Mouse (Mus musculus) embryonic facial prominence, embryonic 14.5 days (tissue): ENCODE results near the gene Rasal1. TPM values are rescaled to one million over a fixed set of nuclear protein-coding genes. Genes with fewer than 3 reads are reported as not detected.

Source experiments
- ATAC-seq: fragments of 200-750 bp; cut with Nextera tagmentation; 2 replicates; pipeline ENCODE4 v1.8.0; 2017; ENCODE audit warnings: low read depth, moderate number of reproducible peaks, moderate TSS enrichment
- DNase-seq: peaks from one replicate; pipeline ENCODE4 v3.0.0-alpha.2; 2015; ENCODE audit warnings: low spot score
- H3K27ac ChIP-seq: fragments of 300-500 bp; sonication (generic); replicated peaks from 2 replicates; pipeline ENCODE4 v1.5.1; 2014; ENCODE audit warnings: low read depth, mild to moderate bottlenecking, low read length, moderate library complexity
- H3K27me3 ChIP-seq: fragments of 300-500 bp; sonication (generic); replicated peaks from 2 replicates; pipeline ENCODE4 v1.6.1; 2014; ENCODE audit warnings: low read length; ENCODE audit not compliant: control insufficient read depth, insufficient read depth
- H3K36me3 ChIP-seq: fragments of 300-500 bp; sonication (generic); 2 replicates; pipeline ENCODE4 v1.6.1; 2014; ENCODE audit warnings: low read length, mixed read lengths; ENCODE audit not compliant: control insufficient read depth, insufficient read depth
- H3K4me1 ChIP-seq: fragments of 300-500 bp; sonication (generic); 2 replicates; pipeline ENCODE4 v1.6.1; 2014; ENCODE audit warnings: antibody characterized with exemption, low read length; ENCODE audit not compliant: control insufficient read depth, insufficient read depth
- H3K4me2 ChIP-seq: fragments of 300-500 bp; sonication (generic); 2 replicates; pipeline ENCODE4 v1.6.1; 2014; ENCODE audit warnings: low read depth, mild to moderate bottlenecking, low read length, moderate library complexity, mixed read lengths
- H3K4me3 ChIP-seq: fragments of 300-500 bp; sonication (generic); 2 replicates; pipeline ENCODE4 v1.5.1; 2014; ENCODE audit warnings: low read depth, mild to moderate bottlenecking, low read length
- H3K9ac ChIP-seq: fragments of 300-500 bp; sonication (generic); 2 replicates; pipeline ENCODE4 v1.6.1; 2014; ENCODE audit warnings: low read depth, mild to moderate bottlenecking, low read length, moderate library complexity, mixed read lengths
- H3K9me3 ChIP-seq: fragments of 300-500 bp; sonication (generic); 2 replicates; pipeline ENCODE4 v1.6.1; 2016; ENCODE audit warnings: low read length; ENCODE audit not compliant: control insufficient read depth
- WGBS: fragments of 180-500 bp; shearing (Covaris S2); extraction: QIAGEN DNeasy Blood & Tissue Kit; methylation state at CpG from one replicate; pipeline ENCODE4 v1.1.7; 2014; 5-methylcytosine and 5-hydroxymethylcytosine counted together
- polyA plus RNA-seq: library from polyadenylated mRNA; unstranded; fragments of >200 nt; fragmentation: Nextera tagmentation; extraction: Ambion mirVana; gene quantifications from 2 replicates; pipeline ENCODE4 v1.2.1, GENCODE M21; 2014

Rasal1 gene
- polyA plus RNA-seq, 1 experiment from 2014 or later = 1.4 TPM

DNA sequence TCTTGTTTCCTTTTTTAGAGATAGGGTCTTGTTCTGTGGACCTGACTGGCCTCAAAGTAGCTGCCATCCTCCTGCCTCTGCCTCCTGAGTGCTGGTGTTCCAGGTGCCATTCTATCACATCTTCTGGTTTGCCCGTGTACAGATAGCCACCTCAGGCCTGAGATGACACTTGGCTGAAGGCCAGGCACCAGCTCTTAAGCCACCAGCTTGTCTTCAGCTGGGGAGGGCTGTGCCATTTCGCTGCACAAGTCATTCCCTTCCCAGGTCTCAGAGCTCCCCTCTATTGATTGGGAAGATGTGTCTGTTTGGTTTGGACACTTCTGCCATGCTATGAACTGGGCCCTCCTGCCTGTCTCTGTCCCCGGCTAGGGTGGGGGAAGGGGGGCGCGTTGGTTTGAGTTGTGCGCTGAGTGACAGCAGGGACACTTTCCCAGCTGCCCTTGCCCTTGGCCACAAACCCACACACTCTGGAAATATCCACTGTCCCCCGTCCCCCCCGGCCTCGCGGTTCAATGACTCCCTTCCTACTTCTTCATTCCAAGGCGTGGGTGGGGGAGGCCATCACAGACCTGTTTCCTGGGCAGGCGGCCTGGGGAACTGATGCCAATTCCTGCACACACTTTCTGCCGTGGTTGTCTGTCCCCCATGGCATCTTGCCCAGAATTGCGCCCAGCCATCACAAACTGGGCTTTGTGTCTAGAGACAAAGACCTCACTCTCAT is 5.1 kb upstream of the Rasal1 start:
- no peak for ATAC-seq
- no peaks in the 10 kb centered on the region for H3K9me3 ChIP-seq
- H3K36me3 ChIP-seq = no peaks in the 10 kb centered on the region
- H3K9ac ChIP-seq = no peak overlapping the region
- no peak overlapping the region for H3K27ac ChIP-seq
- H3K4me1 ChIP-seq = no peaks in the 10 kb centered on the region
- 69% methylated on average over 14 of the region's 14 CpGs for WGBS
- H3K4me2 ChIP-seq = no peak overlapping the region
- peaks cover 18% of the 10 kb centered on the region for H3K27me3 ChIP-seq
- H3K4me3 ChIP-seq = no peak overlapping the region
- DNase-seq = no peak

DNA sequence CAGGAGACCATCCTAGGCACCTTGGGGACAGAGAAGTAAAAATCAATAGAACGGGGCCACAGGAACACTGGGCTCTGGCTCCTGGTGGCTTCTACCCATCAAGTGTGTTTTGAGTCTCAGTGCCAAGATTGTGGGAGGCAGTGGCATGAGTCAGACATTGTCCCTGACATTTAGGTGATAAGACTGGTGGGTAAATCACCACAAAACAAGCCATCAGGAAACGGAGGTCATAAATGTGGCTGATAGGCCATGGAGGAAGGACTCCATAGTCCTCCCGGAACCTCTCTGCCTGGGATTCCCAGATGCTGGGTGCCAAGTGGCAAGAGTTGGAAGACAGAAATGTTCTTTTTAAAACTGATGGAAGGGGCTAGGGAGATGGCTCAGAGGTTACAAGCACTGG is 4.4 kb upstream of the Rasal1 start:
- H3K27me3 ChIP-seq = peaks cover 25% of the 10 kb centered on the region
- no peak overlapping the region for H3K4me3 ChIP-seq
- no peak overlapping the region for H3K27ac ChIP-seq
- no peaks in the 10 kb centered on the region for H3K36me3 ChIP-seq
- no peak for DNase-seq
- ATAC-seq = no peak
- H3K9me3 ChIP-seq = no peaks in the 10 kb centered on the region
- no peak overlapping the region for H3K9ac ChIP-seq
- WGBS = 83% methylated on average over 3 of the region's 3 CpGs
- no peak overlapping the region for H3K4me2 ChIP-seq
- no peaks in the 10 kb centered on the region for H3K4me1 ChIP-seq

DNA sequence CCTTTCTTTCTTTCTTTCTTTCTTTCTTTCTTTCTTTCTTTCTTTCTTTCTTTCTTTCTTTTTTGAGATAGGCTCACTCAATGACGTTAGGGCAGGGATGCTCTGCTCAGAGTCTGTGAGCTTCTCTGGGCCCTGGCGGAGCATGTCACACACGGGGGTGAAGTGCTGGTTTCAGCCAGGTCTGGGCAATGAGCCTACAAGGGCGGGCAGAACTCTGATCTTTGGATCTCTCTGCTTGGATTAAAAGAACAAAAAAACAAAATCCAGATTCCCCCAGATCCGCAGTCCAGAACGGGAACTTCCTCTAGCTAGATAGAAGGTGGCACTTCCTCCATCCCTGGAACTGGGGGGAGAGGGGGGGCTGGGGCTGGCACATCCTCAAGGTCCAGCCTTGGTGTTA is 2.8 kb upstream of the Rasal1 start:
- Histone ChIP-seq H3K4me1 (no peaks in the 10 kb centered on the region), H3K4me2 (no peak overlapping the region), H3K36me3 (no peaks in the 10 kb centered on the region), H3K9ac (no peak overlapping the region), H3K4me3 (no peak overlapping the region), H3K27me3 (peaks cover 41% of the 10 kb centered on the region), H3K9me3 (no peaks in the 10 kb centered on the region), H3K27ac (no peak overlapping the region)
- ATAC-seq = no peak
- WGBS = 57% methylated on average over 6 of the region's 6 CpGs
- DNase-seq = no peak

DNA sequence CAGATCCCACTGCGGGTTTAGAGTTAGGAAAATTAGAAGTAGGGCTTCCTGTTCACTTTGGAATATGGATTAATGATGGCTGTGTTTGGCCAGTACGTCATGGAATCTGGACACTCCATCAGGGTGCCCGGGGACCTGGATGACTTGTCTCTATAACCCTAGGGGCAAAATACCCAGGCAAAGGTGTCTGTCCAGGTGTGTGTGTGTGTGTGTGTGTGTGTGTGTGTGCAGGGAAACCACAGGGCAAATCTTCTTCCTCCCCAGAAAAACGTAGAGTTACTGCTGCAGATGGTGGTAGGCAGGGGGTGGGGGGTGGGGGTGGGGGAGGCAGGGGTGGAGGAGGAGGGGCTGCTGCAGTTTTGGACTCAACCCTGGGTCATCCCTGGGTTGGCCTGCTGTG is 1.3 kb upstream of the Rasal1 start:
- 68% methylated on average over 4 of the region's 4 CpGs for WGBS
- Histone ChIP-seq H3K9ac (no peak overlapping the region), H3K36me3 (no peaks in the 10 kb centered on the region), H3K4me3 (no peak overlapping the region), H3K27me3 (peaks cover 49% of the 10 kb centered on the region), H3K4me2 (no peak overlapping the region), H3K9me3 (no peaks in the 10 kb centered on the region), H3K27ac (no peak overlapping the region), H3K4me1 (no peaks in the 10 kb centered on the region)
- ATAC-seq (no peak), DNase-seq (no peak)

DNA sequence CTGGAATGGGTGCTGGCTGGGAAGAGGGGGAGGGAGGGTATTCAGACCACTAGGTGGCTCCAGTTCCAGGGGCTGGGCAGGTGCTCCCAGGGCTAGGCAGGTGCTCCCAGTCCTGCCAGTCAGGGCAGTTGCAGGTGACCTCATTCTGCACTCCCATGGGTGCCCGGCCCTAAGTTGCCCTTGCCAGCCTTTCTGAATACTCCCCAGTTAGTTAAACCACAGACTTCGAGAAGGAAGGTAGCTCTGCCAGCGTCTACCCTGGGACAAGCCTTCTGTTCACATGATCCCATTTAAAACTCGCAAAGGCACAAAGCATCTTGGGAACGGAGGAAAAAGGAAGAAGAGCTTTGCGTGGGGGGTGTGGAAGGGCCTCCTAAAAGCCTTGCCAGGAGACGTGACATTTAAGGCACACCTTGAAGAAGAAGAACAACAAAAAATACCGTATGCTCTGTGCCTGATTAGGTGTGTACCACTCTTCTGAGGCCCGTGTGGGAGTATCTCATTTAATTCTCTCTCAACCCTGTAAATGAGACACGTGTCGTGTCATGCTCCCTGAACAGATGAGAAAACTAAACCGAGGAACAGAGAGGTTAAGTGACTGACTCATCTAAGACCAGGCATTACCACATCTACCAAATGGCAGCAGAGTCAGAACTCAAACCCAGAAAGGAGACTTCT is 659 bp upstream of the Rasal1 start:
- DNase-seq (no peak), ATAC-seq (no peak)
- no peaks in the 10 kb centered on the region for H3K36me3 ChIP-seq
- no peaks in the 10 kb centered on the region for H3K4me1 ChIP-seq
- peaks cover 49% of the 10 kb centered on the region for H3K27me3 ChIP-seq
- no peaks in the 10 kb centered on the region for H3K9me3 ChIP-seq
- H3K4me2 ChIP-seq = no peak overlapping the region
- H3K9ac ChIP-seq = no peak overlapping the region
- H3K4me3 ChIP-seq = no peak overlapping the region
- no peak overlapping the region for H3K27ac ChIP-seq
- 39% methylated on average over 12 of the region's 12 CpGs for WGBS

DNA sequence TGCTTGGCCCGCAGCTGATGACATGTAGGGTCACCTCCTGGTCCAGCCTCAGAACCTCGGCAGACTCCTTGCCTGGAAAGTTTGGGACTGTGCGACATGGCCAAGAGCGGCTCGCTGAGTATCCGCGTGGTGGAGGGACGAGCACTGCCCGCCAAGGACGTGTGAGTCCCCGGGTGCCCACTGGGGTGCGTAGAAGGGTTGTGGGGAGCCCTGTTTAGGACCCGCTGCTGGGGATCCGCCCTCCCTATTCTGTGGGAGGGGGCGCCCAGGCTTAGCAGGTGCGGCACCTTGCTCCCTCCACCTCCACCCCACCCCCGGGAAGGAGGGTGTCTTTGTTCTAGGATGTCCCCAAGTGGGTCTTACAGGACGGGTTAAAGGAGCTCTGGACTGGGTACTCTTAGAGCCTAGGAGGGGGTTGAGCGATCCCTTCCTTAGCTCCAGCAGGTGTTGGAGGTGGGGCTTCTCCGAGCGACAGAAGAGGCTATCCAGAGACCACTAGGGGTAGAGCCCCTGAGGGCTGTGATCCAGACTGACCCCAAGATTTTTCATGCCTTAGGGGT is 842 bp downstream of the Rasal1 start:
- Histone ChIP-seq H3K9me3 (no peaks in the 10 kb centered on the region), H3K27ac (no peak overlapping the region), H3K27me3 (peaks cover 49% of the 10 kb centered on the region), H3K4me2 (peak overlapping the region; percentile 50), H3K4me3 (peak overlapping the region; percentile 25), H3K36me3 (no peaks in the 10 kb centered on the region), H3K4me1 (no peaks in the 10 kb centered on the region), H3K9ac (no peak overlapping the region)
- no peak for DNase-seq
- peak; percentile 26; the same call in 1 of the 2 replicates for ATAC-seq
- 2% methylated on average over 14 of the region's 21 CpGs for WGBS

DNA sequence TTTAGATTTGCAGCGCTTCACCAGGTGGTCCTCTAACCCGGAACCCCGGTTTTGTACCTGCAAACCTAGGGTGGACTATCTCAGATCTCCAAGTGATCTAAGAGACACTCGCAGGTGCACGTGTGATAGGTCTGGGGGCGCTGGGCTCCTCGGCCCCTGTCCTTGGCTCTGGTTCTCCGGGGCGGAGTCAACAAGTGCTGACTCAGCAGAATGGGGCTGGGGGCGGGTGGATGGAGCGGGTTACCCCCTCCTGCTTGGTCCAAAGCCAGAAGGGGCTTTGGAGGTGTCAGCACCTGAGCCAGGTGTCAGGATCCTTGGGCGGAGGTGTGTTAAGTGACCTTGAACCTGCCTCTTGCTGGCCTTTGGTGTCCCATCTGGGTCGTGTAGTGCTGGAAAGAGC is 1.3 kb downstream of the Rasal1 start:
- DNase-seq = no peak
- no peaks in the 10 kb centered on the region for H3K36me3 ChIP-seq
- H3K4me2 ChIP-seq = no peak overlapping the region
- no peak overlapping the region for H3K9ac ChIP-seq
- ATAC-seq = no peak
- H3K9me3 ChIP-seq = no peaks in the 10 kb centered on the region
- 28% methylated on average over 13 of the region's 13 CpGs for WGBS
- H3K27ac ChIP-seq = no peak overlapping the region
- H3K4me3 ChIP-seq = no peak overlapping the region
- H3K27me3 ChIP-seq = peaks cover 49% of the 10 kb centered on the region
- H3K4me1 ChIP-seq = no peaks in the 10 kb centered on the region

DNA sequence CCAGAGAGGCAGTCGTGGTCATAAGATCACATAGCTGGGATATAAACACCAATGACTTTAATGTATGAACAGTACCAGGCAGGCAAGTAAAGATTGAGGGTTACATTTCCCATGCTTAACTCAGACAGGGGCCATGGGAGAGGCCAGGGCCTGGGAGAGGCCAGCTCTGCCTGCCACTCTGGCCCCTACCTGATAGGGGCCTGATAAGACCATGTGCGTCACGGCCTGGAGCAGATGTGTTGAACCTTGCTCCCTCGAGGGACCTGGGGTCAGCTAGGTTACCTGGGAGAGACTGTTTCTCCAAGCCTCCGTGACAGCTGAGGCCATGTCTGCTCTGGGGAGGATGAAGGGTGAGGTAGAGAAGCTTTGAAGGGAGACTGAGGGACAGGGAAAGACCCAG is 2.6 kb downstream of the Rasal1 start:
- no peak for ATAC-seq
- no peaks in the 10 kb centered on the region for H3K4me1 ChIP-seq

More for the DNA sequence above, 2.6 kb downstream of the Rasal1 start:
- no peak for DNase-seq
- 63% methylated on average over 5 of the region's 5 CpGs for WGBS
- H3K27me3 ChIP-seq = peaks cover 49% of the 10 kb centered on the region
- H3K9me3 ChIP-seq = no peaks in the 10 kb centered on the region
- no peaks in the 10 kb centered on the region for H3K36me3 ChIP-seq
- H3K27ac ChIP-seq = no peak overlapping the region
- H3K4me2 ChIP-seq = no peak overlapping the region
- no peak overlapping the region for H3K9ac ChIP-seq
- no peak overlapping the region for H3K4me3 ChIP-seq
